Mouse (Mus musculus): ENCODE data around the gene Thtpa.

Gene Thtpa

DNA sequence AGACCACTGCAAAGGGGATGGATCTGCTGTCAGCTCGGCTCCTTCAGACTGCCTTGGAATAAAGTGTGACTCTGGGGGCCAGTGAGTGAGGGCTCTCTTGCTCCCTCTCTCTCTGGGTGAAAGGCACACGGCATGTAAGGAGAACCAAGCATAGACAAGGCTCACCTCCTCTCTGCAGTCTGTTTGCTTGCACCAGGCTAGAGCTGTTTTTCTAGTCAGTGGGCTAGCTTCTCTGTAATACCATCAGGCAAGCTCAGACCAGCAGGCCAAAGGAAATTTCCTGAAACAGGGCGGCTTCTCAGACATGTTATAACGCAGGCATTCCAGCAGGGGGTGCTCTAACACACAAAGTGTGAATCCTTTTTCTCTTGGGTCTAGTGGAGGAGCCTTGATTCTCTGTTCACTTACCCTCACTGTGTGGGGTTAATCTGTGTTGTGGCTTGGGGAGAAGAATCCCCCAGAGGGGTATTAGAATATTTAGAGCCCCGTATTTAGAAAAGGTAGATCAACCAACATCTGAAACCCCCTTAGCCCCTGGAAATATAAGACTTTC is 53.9 kb downstream of the Thtpa start:
- peak; percentile 85 for DNase-seq

Data from cerebellum, adult 18-20 months (tissue).